Mouse (Mus musculus) heart, embryonic 15.5 days (tissue): ENCODE measurements around the gene 1700023F06Rik. TPM values are rescaled to one million over a fixed set of nuclear protein-coding genes. Genes with fewer than 3 reads are reported as not detected.
A peak's percentile ranks its signal among the peaks of the same experiment; 100 is the strongest.

Source experiments
- ATAC-seq: fragments of 200-750 bp; cut with Nextera tagmentation; replicated peaks from 2 replicates; pipeline ENCODE4 v1.8.0; 2017; ENCODE audit warnings: low read depth, moderate TSS enrichment; ENCODE audit not compliant: insufficient number of reproducible peaks, insufficient read depth, low FRiP score
- H3K27ac ChIP-seq: fragments of 300-500 bp; sonication (generic); 2 replicates; pipeline ENCODE4 v1.5.1; 2015; ENCODE audit warnings: mild to moderate bottlenecking, inconsistent platforms
- H3K27me3 ChIP-seq: fragments of 300-500 bp; sonication (generic); 2 replicates; pipeline ENCODE4 v1.6.1; 2015; ENCODE audit warnings: inconsistent platforms
- H3K36me3 ChIP-seq: fragments of 300-500 bp; sonication (generic); 2 replicates; pipeline ENCODE4 v1.6.1; 2015; ENCODE audit warnings: mild to moderate bottlenecking, inconsistent platforms
- H3K4me1 ChIP-seq: fragments of 300-500 bp; sonication (generic); replicated peaks from 2 replicates; pipeline ENCODE4 v1.6.1; 2015; ENCODE audit warnings: inconsistent platforms
- H3K4me2 ChIP-seq: fragments of 300-500 bp; sonication (generic); 2 replicates; pipeline ENCODE4 v1.6.1; 2015; ENCODE audit warnings: inconsistent platforms, mild to moderate bottlenecking, moderate library complexity
- H3K4me3 ChIP-seq: fragments of 300-500 bp; sonication (generic); 2 replicates; pipeline ENCODE4 v1.5.1; 2015; ENCODE audit warnings: mild to moderate bottlenecking, inconsistent platforms
- H3K9ac ChIP-seq: fragments of 300-500 bp; sonication (generic); 2 replicates; pipeline ENCODE4 v1.6.1; 2015; ENCODE audit warnings: mild to moderate bottlenecking, inconsistent platforms
- H3K9me3 ChIP-seq: fragments of 300-500 bp; sonication (generic); replicated peaks from 2 replicates; pipeline ENCODE4 v1.6.1; 2016; ENCODE audit warnings: inconsistent platforms
- WGBS: fragments of 180-500 bp; shearing (Covaris S2); methylation state at CpG from one replicate; pipeline ENCODE4 v1.1.7; 2015; ENCODE audit warnings: mixed read lengths; 5-methylcytosine and 5-hydroxymethylcytosine counted together
- polyA plus RNA-seq: library from polyadenylated mRNA; unstranded; fragments of >200 nt; fragmentation: Nextera tagmentation; extraction: Ambion mirVana; gene quantifications from 2 replicates; pipeline ENCODE4 v1.2.1, GENCODE M21; 2015

Gene 1700023F06Rik
- 0.18 and 0.37 TPM in 2 replicates for polyA plus RNA-seq

GRCm38 (mm10) chr11:103208458-103208857 lies at the start of gene 1700023F06Rik:
Gene 1700023F06Rik, minus strand, starts transcription at chr11:103208558.
- H3K4me2 ChIP-seq, result no peak within 1 kb of the TSS
- WGBS, result 74% methylated on average over 3 of the region's 3 CpGs
- no peak for ATAC-seq
- H3K36me3 ChIP-seq, result no peaks in the 10 kb centered on the region
- no peaks in the 10 kb centered on the region for H3K4me1 ChIP-seq
- no peaks in the 10 kb centered on the region for H3K27me3 ChIP-seq
- H3K9me3 ChIP-seq, result no peaks in the 10 kb centered on the region
- H3K27ac ChIP-seq, result no peak within 1 kb of the TSS
- H3K9ac ChIP-seq, result no peak within 1 kb of the TSS
- H3K4me3 ChIP-seq, result no peak within 1 kb of the TSS

- Histone ChIP-seq H3K27ac (no peak overlapping the region), H3K9ac (no peak overlapping the region), H3K36me3 (no peaks in the 10 kb centered on the region), H3K4me1 (peaks cover 15% of the 10 kb centered on the region), H3K4me2 (no peak overlapping the region), H3K4me3 (no peak overlapping the region), H3K27me3 (no peaks in the 10 kb centered on the region), H3K9me3 (no peaks in the 10 kb centered on the region)
- 82% methylated on average over 4 of the region's 4 CpGs for WGBS
- no peak for ATAC-seq
Observed at GRCm38 (mm10) chr11:103257938-103258481, 49.7 kb upstream of the 1700023F06Rik start.

- H3K9ac ChIP-seq, result no peak overlapping the region
- H3K4me1 ChIP-seq, result peaks cover 16% of the 10 kb centered on the region
- no peaks in the 10 kb centered on the region for H3K27me3 ChIP-seq
- no peaks in the 10 kb centered on the region for H3K36me3 ChIP-seq
- WGBS, result 83% methylated on average over 5 of the region's 5 CpGs
- no peak for ATAC-seq
- no peak overlapping the region; the same call in 1 of the 2 replicates for H3K27ac ChIP-seq
- H3K4me2 ChIP-seq, result no peak overlapping the region
- H3K4me3 ChIP-seq, result no peak overlapping the region
- H3K9me3 ChIP-seq, result no peaks in the 10 kb centered on the region
Observed at GRCm38 (mm10) chr11:103253605-103254004, 45.2 kb upstream of the 1700023F06Rik start.

GRCm38 (mm10) chr11:103252380-103252779 lies 44.0 kb upstream of the 1700023F06Rik start:
- no peaks in the 10 kb centered on the region for H3K9me3 ChIP-seq
- H3K4me2 ChIP-seq, result no peak overlapping the region
- H3K27ac ChIP-seq, result no peak overlapping the region
- ATAC-seq, result no peak
- no peaks in the 10 kb centered on the region for H3K36me3 ChIP-seq
- WGBS, result 66% methylated on average over 5 of the region's 5 CpGs
- H3K4me1 ChIP-seq, result peaks cover 27% of the 10 kb centered on the region
- no peak overlapping the region for H3K4me3 ChIP-seq
- H3K9ac ChIP-seq, result no peak overlapping the region
- H3K27me3 ChIP-seq, result no peaks in the 10 kb centered on the region

- H3K4me1 ChIP-seq, result peaks cover 45% of the 10 kb centered on the region
- 84% methylated on average over 3 of the region's 3 CpGs for WGBS
- H3K36me3 ChIP-seq, result no peaks in the 10 kb centered on the region
- H3K4me2 ChIP-seq, result no peak overlapping the region
- no peak overlapping the region for H3K9ac ChIP-seq
- no peaks in the 10 kb centered on the region for H3K27me3 ChIP-seq
- no peak overlapping the region for H3K4me3 ChIP-seq
- ATAC-seq, result no peak
- no peak overlapping the region for H3K27ac ChIP-seq
- H3K9me3 ChIP-seq, result no peaks in the 10 kb centered on the region
Observed at GRCm38 (mm10) chr11:103250324-103250723, 42.0 kb upstream of the 1700023F06Rik start.

GRCm38 (mm10) chr11:103249509-103249908 lies 41.2 kb upstream of the 1700023F06Rik start:
- no peak for ATAC-seq
- Histone ChIP-seq H3K27ac (peak overlapping the region; percentile 47; the same call in 1 of the 2 replicates), H3K9ac (no peak overlapping the region), H3K4me3 (no peak overlapping the region), H3K4me1 (peaks cover 54% of the 10 kb centered on the region), H3K27me3 (no peaks in the 10 kb centered on the region), H3K36me3 (no peaks in the 10 kb centered on the region), H3K4me2 (no peak overlapping the region), H3K9me3 (no peaks in the 10 kb centered on the region)
- 64% methylated on average over 6 of the region's 6 CpGs for WGBS

- Histone ChIP-seq H3K4me1 (peaks cover 58% of the 10 kb centered on the region), H3K27ac (peak overlapping the region; percentile 47; the same call in 1 of the 2 replicates), H3K36me3 (no peaks in the 10 kb centered on the region), H3K4me2 (no peak overlapping the region), H3K9me3 (no peaks in the 10 kb centered on the region), H3K4me3 (no peak overlapping the region), H3K9ac (no peak overlapping the region), H3K27me3 (no peaks in the 10 kb centered on the region)
- 67% methylated on average over 5 of the region's 5 CpGs for WGBS
- no peak for ATAC-seq
Observed at GRCm38 (mm10) chr11:103248837-103249236, 40.5 kb upstream of the 1700023F06Rik start.

- Histone ChIP-seq H3K27ac (peak overlapping the region; percentile 77), H3K27me3 (no peaks in the 10 kb centered on the region), H3K9me3 (no peaks in the 10 kb centered on the region), H3K4me2 (peak overlapping the region; percentile 12; the same call in 1 of the 2 replicates), H3K9ac (no peak overlapping the region), H3K36me3 (no peaks in the 10 kb centered on the region), H3K4me3 (no peak overlapping the region), H3K4me1 (peaks cover 55% of the 10 kb centered on the region)
- WGBS, result 34% methylated on average over 11 of the region's 11 CpGs
- ATAC-seq, result peak; percentile 81
Observed at GRCm38 (mm10) chr11:103247504-103248177, 39.3 kb upstream of the 1700023F06Rik start.

- Histone ChIP-seq H3K4me1 (peaks cover 55% of the 10 kb centered on the region), H3K36me3 (no peaks in the 10 kb centered on the region), H3K27ac (peak overlapping the region; percentile 77), H3K4me2 (0 out of 2 replicates have a peak overlapping the region, but pooled peaks have one; percentile 10), H3K9me3 (no peaks in the 10 kb centered on the region), H3K27me3 (no peaks in the 10 kb centered on the region), H3K4me3 (no peak overlapping the region), H3K9ac (no peak overlapping the region)
- WGBS, result 31% methylated on average over 4 of the region's 4 CpGs
- ATAC-seq, result no peak
Observed at GRCm38 (mm10) chr11:103246731-103247290, 38.5 kb upstream of the 1700023F06Rik start.

GRCm38 (mm10) chr11:103246081-103246730 lies 37.8 kb upstream of the 1700023F06Rik start:
- no peak overlapping the region for H3K9ac ChIP-seq
- H3K27ac ChIP-seq, result peak overlapping the region; percentile 77
- H3K27me3 ChIP-seq, result no peaks in the 10 kb centered on the region
- no peaks in the 10 kb centered on the region for H3K9me3 ChIP-seq
- 47% methylated on average over 10 of the region's 10 CpGs for WGBS
- ATAC-seq, result 0 out of 2 replicates have a peak, but pooled peaks have one; percentile 23
- H3K4me3 ChIP-seq, result no peak overlapping the region
- peaks cover 59% of the 10 kb centered on the region for H3K4me1 ChIP-seq
- no peaks in the 10 kb centered on the region for H3K36me3 ChIP-seq
- H3K4me2 ChIP-seq, result 0 out of 2 replicates have a peak overlapping the region, but pooled peaks have one; percentile 10

GRCm38 (mm10) chr11:103244856-103245255 lies 36.5 kb upstream of the 1700023F06Rik start:
- Histone ChIP-seq H3K27ac (0 out of 2 replicates have a peak overlapping the region, but pooled peaks have one; percentile 3), H3K4me2 (no peak overlapping the region), H3K36me3 (0 out of 2 replicates have a peak, but pooled peaks cover 1% of the 10 kb centered on the region), H3K4me3 (no peak overlapping the region), H3K9ac (no peak overlapping the region), H3K4me1 (peaks cover 71% of the 10 kb centered on the region), H3K27me3 (no peaks in the 10 kb centered on the region), H3K9me3 (no peaks in the 10 kb centered on the region)
- 63% methylated on average over 4 of the region's 4 CpGs for WGBS
- no peak for ATAC-seq
